14 mouse cellular contexts compared by ENCODE assay signal in genomic region chr17:29706981-29707545, GRCm38 (mm10). TPM values are rescaled to one million over a fixed set of nuclear protein-coding genes. Genes with fewer than 3 reads are reported as not detected.
DNase-seq lines count a peak whose midpoint lies in the region; ATAC-seq lines count a peak whose summit lies in the region.
"Had no signal": no experiment of that assay in that cellular context is flagged by ENCODE, and none has a peak within 500 bp of the region (broad histone marks: within the 10 kb centered on the region; RNA-seq: fewer than 3 reads in every experiment).

No protein-coding gene starts in this region.

- H3K27me3 ChIP-seq in forebrain, embryonic 13.5 days = no peaks in the 10 kb centered on the region
- H3K27me3 ChIP-seq in midbrain, embryonic 13.5 days = no peaks in the 10 kb centered on the region
- H3K27me3 ChIP-seq: liver, embryonic 13.5 days had no signal

- peak overlapping the region; percentile 40; the same call in 1 of the 2 replicates for H3K9ac ChIP-seq in forebrain, embryonic 13.5 days
- H3K9ac ChIP-seq in midbrain, embryonic 13.5 days (replicated peaks) = peak overlapping the region; percentile 3; the same call in 1 of the 2 replicates
- H3K9ac ChIP-seq: liver, embryonic 13.5 days had no signal

- H3K27ac ChIP-seq in forebrain, embryonic 13.5 days = peak overlapping the region; percentile 51
- peak overlapping the region; percentile 41 for H3K27ac ChIP-seq in midbrain, embryonic 13.5 days
- H3K27ac ChIP-seq: liver, embryonic 13.5 days had no signal

- H3K36me3 ChIP-seq in forebrain, embryonic 13.5 days (ENCODE audit: poor library complexity, severe bottlenecking) = peaks cover 22% of the 10 kb centered on the region
- H3K36me3 ChIP-seq in midbrain, embryonic 13.5 days = peaks cover 21% of the 10 kb centered on the region

- H3K4me3 ChIP-seq in forebrain, embryonic 13.5 days = no peak overlapping the region
- no peak overlapping the region for H3K4me3 ChIP-seq in midbrain, embryonic 13.5 days (replicated peaks)
- H3K4me3 ChIP-seq: liver, embryonic 13.5 days had no signal

- H3K4me1 ChIP-seq in forebrain, embryonic 13.5 days = peaks cover 95% of the 10 kb centered on the region
- peaks cover 79% of the 10 kb centered on the region for H3K4me1 ChIP-seq in midbrain, embryonic 13.5 days (replicated peaks)

- no peaks in the 10 kb centered on the region for H3K9me3 ChIP-seq in forebrain, embryonic 13.5 days (replicated peaks)
- no peaks in the 10 kb centered on the region for H3K9me3 ChIP-seq in midbrain, embryonic 13.5 days
- H3K9me3 ChIP-seq: liver, embryonic 13.5 days had no signal

- WGBS in forebrain, embryonic 13.5 days = 28% methylated on average over 5 of the region's 5 CpGs
- WGBS in midbrain, embryonic 13.5 days = 34% methylated on average over 5 of the region's 5 CpGs

- ATAC-seq in forebrain, embryonic 13.5 days = no peak
- no peak for ATAC-seq in midbrain, embryonic 13.5 days
- ATAC-seq: lung, postnatal 0 days had no signal

- DNase-seq in kidney, adult 11 months = peak; percentile 37
- DNase-seq in kidney, postnatal 10 days = no peak
- DNase-seq in kidney, postnatal 25 days = peak; percentile 45 to 62
- DNase-seq in thymus, postnatal 0 days (ENCODE audit: low spot score) = no peak
- no peak for DNase-seq in layer of hippocampus, postnatal 10 days (ENCODE audit: low spot score in 2 of 2)
- DNase-seq in layer of hippocampus, adult 8-10 months (ENCODE audit: low spot score in 2 of 2) = no peak
- DNase-seq: cerebellum, adult 11-12 months; cerebellum, postnatal 36 days; heart, adult 18-20 months; liver, embryonic 13.5 days; right cerebral cortex, postnatal 25 days had no signal

- no peak overlapping the region for H3K4me2 ChIP-seq in forebrain, embryonic 13.5 days
- no peak overlapping the region for H3K4me2 ChIP-seq in midbrain, embryonic 13.5 days (replicated peaks)
- H3K4me2 ChIP-seq: liver, embryonic 13.5 days had no signal

RNA-seq across cellular contexts. Expression of gene Ccdc167, which starts 9.8 kb away (rescaled TPM):
- polyA plus RNA-seq in forebrain, embryonic 13.5 days (2015; fragmentation: Nextera tagmentation; extraction: Ambion mirVana) = 13.0 and 14.2 TPM in 2 replicates
- 11.4 and 12.0 TPM in 2 replicates for polyA plus RNA-seq in midbrain, embryonic 13.5 days (2015; fragmentation: Nextera tagmentation; extraction: Ambion mirVana)
- polyA plus RNA-seq in thymus, postnatal 0 days (2015; fragmentation: Nextera tagmentation; extraction: Ambion mirVana) = 9.2 and 10.8 TPM in 2 replicates
- total RNA-seq in layer of hippocampus, postnatal 10 days (2021) = 10 to 100 TPM; 15.3 to 20.1 TPM
- total RNA-seq in layer of hippocampus, adult 8-10 months (2022) = 10 to 100 TPM; 17.0 to 25.2 (median 23.1) TPM

RNA-seq across cellular contexts. Expression of gene Cmtr1, which starts 46.7 kb away (rescaled TPM):
- 135 and 153 TPM in 2 replicates for polyA plus RNA-seq in forebrain, embryonic 13.5 days (2015; fragmentation: Nextera tagmentation; extraction: Ambion mirVana)
- 138 and 150 TPM in 2 replicates for polyA plus RNA-seq in midbrain, embryonic 13.5 days (2015; fragmentation: Nextera tagmentation; extraction: Ambion mirVana)
- 131 and 136 TPM in 2 replicates for polyA plus RNA-seq in thymus, postnatal 0 days (2015; fragmentation: Nextera tagmentation; extraction: Ambion mirVana)
- 10 to 100 TPM; 86.9 to 93.1 TPM for total RNA-seq in layer of hippocampus, postnatal 10 days (2021)
- 100 to 1,000 TPM; 108 to 142 (median 130) TPM for total RNA-seq in layer of hippocampus, adult 8-10 months (2022)

Comparison
In these comparisons a context has a peak if more than half of its experiments do, and no peak if none do; other contexts are left out.
1. DNase-seq: peak in kidney, adult 11 months (single experiment) and kidney, postnatal 25 days (2 of 2); none in kidney, postnatal 10 days (single experiment), thymus, postnatal 0 days (single experiment), layer of hippocampus, postnatal 10 days (0 of 2) and layer of hippocampus, adult 8-10 months (0 of 2).